In the genomic region with DNA sequence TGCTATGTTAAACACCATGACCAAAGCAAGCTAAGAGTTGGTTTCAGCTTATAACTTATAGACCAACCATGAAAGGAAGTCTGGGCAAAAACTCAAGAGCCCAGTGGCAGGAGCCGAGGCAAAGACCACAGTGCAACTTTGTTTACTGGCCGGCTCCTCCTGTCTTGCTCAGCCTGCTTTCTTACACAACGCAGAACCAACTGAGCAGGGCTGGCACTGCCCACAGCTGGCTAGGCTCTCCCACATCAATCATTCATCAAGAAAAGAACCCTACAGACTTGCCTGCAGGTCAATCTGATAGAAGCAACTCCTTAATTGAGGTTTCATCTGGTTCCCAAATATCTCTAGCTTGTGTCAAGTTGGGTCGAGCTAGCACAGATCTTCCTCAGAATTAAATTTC, we compare ENCODE assay signal across 29 mouse cellular contexts.
DNase-seq lines count a peak whose midpoint lies in the region; ATAC-seq lines count a peak whose summit lies in the region.
"Had no signal": no experiment of that assay in that cellular context is flagged by ENCODE, and none has a peak within 500 bp of the region (broad histone marks: within the 10 kb centered on the region; RNA-seq: fewer than 3 reads in every experiment).

No protein-coding gene starts in this region.

- WGBS in hindbrain, embryonic 16.5 days, result 63% methylated on average over 4 of the region's 4 CpGs

- DNase-seq in retina, embryonic 14.5 days (ENCODE audit: low spot score), result peak; percentile 5
- DNase-seq in retina, postnatal 1 day, result no peak
- peak; percentile 69 to 76 for DNase-seq in kidney, adult 8-10 months
- peak; percentile 36 for DNase-seq in kidney, postnatal 10 days
- no peak for DNase-seq in ovary, postnatal 36 days (ENCODE audit: low spot score)
- no peak for DNase-seq in cerebellum, adult 18-20 months
- DNase-seq: adrenal gland, postnatal 36 days; B cell, adult 2 months; cerebellum, adult 11-12 months; cerebellum, postnatal 25 days; embryo, embryonic 11 days; liver; liver, postnatal 0 days; lung, postnatal 10 days; right cerebral cortex, postnatal 25 days; spleen, adult 18-20 months had no signal

- no peaks in the 10 kb centered on the region for H3K9me3 ChIP-seq in hindbrain, embryonic 16.5 days (ENCODE audit: control insufficient read depth, low read length)
- H3K9me3 ChIP-seq: embryonic facial prominence, embryonic 13.5 days; forebrain, embryonic 13.5 days; G1E; limb, embryonic 10.5 days had no signal

- no peak for ATAC-seq in hindbrain, embryonic 16.5 days
- ATAC-seq: activated CD4-positive, CD25-positive, alpha-beta regulatory T cell, adult 4 months; forebrain, embryonic 13.5 days; hindbrain, postnatal 0 days; intestine, embryonic 16.5 days; liver, postnatal 0 days had no signal

- no peak overlapping the region for H3K4me2 ChIP-seq in hindbrain, embryonic 16.5 days (ENCODE audit: low read length)
- H3K4me2 ChIP-seq: embryonic facial prominence, embryonic 13.5 days; forebrain, embryonic 13.5 days; heart, embryonic 11.5 days; midbrain, embryonic 11.5 days had no signal

- H3K4me1 ChIP-seq in hindbrain, embryonic 16.5 days (ENCODE audit: control insufficient read depth, insufficient read depth, low read depth, low read length), result no peaks in the 10 kb centered on the region
- H3K4me1 ChIP-seq: forebrain, embryonic 13.5 days had no signal

- H3K4me3 ChIP-seq in hindbrain, embryonic 16.5 days (ENCODE audit: low read length), result no peak overlapping the region
- H3K4me3 ChIP-seq: embryonic facial prominence, embryonic 13.5 days; erythroblast, embryonic 14.5 days; forebrain, embryonic 13.5 days; layer of hippocampus, adult 2 months; limb, embryonic 10.5 days had no signal

- H3K27ac ChIP-seq in hindbrain, embryonic 16.5 days (ENCODE audit: low read depth, low read length), result no peak overlapping the region
- H3K27ac ChIP-seq: embryonic facial prominence, embryonic 13.5 days; forebrain, embryonic 13.5 days; hindbrain, postnatal 0 days; layer of hippocampus, adult 2 months; limb, embryonic 10.5 days had no signal

- no peaks in the 10 kb centered on the region for H3K27me3 ChIP-seq in hindbrain, embryonic 16.5 days (replicated peaks; ENCODE audit: control insufficient read depth, insufficient read depth, low read length)
- H3K27me3 ChIP-seq: CH12.LX; embryonic facial prominence, embryonic 13.5 days; forebrain, embryonic 13.5 days had no signal

- no peak overlapping the region for H3K9ac ChIP-seq in hindbrain, embryonic 16.5 days (ENCODE audit: low read depth, low read length)
- H3K9ac ChIP-seq: embryonic facial prominence, embryonic 13.5 days; forebrain, embryonic 13.5 days; liver, postnatal 0 days had no signal

- no peaks in the 10 kb centered on the region for H3K36me3 ChIP-seq in hindbrain, embryonic 16.5 days (ENCODE audit: control insufficient read depth, insufficient read depth, low read length)
- H3K36me3 ChIP-seq: embryonic facial prominence, embryonic 13.5 days; G1E; limb, embryonic 10.5 days had no signal

Comparison
In these comparisons a context has a peak if more than half of its experiments do, and no peak if none do; other contexts are left out.
1. DNase-seq: peak in retina, embryonic 14.5 days (single experiment), kidney, adult 8-10 months (2 of 2) and kidney, postnatal 10 days (single experiment); none in retina, postnatal 1 day (single experiment), ovary, postnatal 36 days (single experiment) and cerebellum, adult 18-20 months (0 of 2).